ENCODE assay signal across 8 mouse cellular contexts in the genomic region with DNA sequence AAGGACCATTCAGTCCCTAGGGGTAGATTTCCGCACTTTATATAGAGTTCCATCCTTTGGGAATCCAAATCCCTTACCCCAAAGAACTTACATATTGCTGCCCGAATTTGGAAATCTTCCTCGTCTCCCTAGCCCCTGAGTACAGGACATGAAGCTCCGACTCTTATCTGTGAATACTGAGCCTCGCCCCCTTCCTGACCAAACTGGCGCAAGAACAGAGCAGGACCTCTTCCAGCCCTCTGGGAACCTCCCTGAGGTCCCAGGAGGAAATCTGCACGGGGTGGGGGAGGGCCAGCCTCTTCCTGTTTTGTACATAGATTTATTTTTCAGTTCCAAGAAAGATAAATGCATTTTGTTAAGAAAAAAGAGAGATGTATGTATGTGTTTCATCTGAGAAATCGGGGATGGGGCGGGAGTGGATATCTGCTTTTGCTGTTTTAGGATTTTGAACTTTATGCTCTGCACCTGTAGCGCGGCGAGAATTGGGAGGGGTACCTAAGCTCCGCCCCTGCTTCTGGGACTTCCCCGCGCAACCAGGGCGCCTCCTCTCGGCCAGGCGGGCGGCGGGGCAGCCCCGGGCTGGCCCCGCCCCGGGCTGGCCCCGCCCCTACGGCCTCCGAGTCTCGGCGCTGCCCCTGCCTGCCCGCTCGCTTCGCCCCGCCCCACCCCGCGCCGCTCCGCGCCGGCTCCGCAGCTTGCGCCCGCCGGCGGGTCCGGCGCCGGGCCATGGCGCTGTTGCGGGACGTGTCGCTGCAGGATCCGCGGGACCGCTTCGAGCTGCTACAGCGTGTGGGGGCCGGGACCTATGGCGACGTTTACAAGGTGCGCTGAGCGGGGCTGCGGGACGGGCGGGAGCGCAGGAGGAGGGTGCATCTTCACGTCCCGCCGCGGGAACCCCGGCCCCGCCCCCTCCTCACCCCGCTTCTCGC. TPM values are rescaled to one million over a fixed set of nuclear protein-coding genes. Genes with fewer than 3 reads are reported as not detected.
DNase-seq lines count a peak whose midpoint lies in the region; ATAC-seq and TF ChIP-seq lines count a peak whose summit lies in the region.

Gene Map4k2 (plus strand): TSS at position 612 of the 929 bp plus-strand sequence.

- no peak for TF ChIP-seq POLR2A in ES-Bruce4 (IDR thresholded peaks at IDR 0.05; ENCODE audit: insufficient read depth, low read length)
- peak; percentile 68; the same call in 1 of the 2 replicates for TF ChIP-seq POLR2A in lung, adult 2 months (IDR thresholded peaks at IDR 0.05; ENCODE audit: borderline replicate concordance, extremely low read depth, low read depth, low read length)
- no peak for TF ChIP-seq POLR2A in testis, adult 2 months (IDR thresholded peaks at IDR 0.05; ENCODE audit: control insufficient read depth, low read depth, low read length)

- H3K4me2 ChIP-seq in forebrain, embryonic 14.5 days (ENCODE audit: low read length), result peak within 1 kb of the TSS; percentile 85
- peak within 1 kb of the TSS; percentile 71 for H3K4me2 ChIP-seq in neural tube, embryonic 14.5 days (ENCODE audit: low read depth, low read length)

- 7% methylated on average over 60 of the region's 72 CpGs for WGBS in forebrain, embryonic 14.5 days
- 2% methylated on average over 70 of the region's 72 CpGs for WGBS in lung, adult 2 months
- 10% methylated on average over 60 of the region's 72 CpGs for WGBS in neural tube, embryonic 14.5 days

- peak; percentile 76 for ATAC-seq in forebrain, embryonic 14.5 days
- peak; percentile 66 for ATAC-seq in neural tube, embryonic 14.5 days (ENCODE audit: low read depth)

- 0 out of 2 replicates have a peak, but pooled peaks cover 13% of the 10 kb centered on the region for H3K36me3 ChIP-seq in ES-Bruce4 (ENCODE audit: control insufficient read depth, insufficient read depth, low read length, poor library complexity, severe bottlenecking)
- peaks cover 66% of the 10 kb centered on the region for H3K36me3 ChIP-seq in forebrain, embryonic 14.5 days (ENCODE audit: control insufficient read depth, insufficient read depth, low read length)
- H3K36me3 ChIP-seq in neural tube, embryonic 14.5 days (ENCODE audit: control insufficient read depth, insufficient read depth, low read length), result peaks cover 35% of the 10 kb centered on the region
- no peaks in the 10 kb centered on the region; the same call in none of the 2 replicates for H3K36me3 ChIP-seq in testis, adult 2 months (ENCODE audit: control insufficient read depth, insufficient read depth, low read length)

- peak within 1 kb of the TSS; percentile 49 for H3K9ac ChIP-seq in ES-Bruce4 (ENCODE audit: low read depth, poor library complexity, severe bottlenecking)
- peak within 1 kb of the TSS; percentile 67 for H3K9ac ChIP-seq in forebrain, embryonic 14.5 days (ENCODE audit: low read length)
- peak within 1 kb of the TSS; percentile 67 for H3K9ac ChIP-seq in neural tube, embryonic 14.5 days (replicated peaks; ENCODE audit: low read depth, low read length)

- no peak for TF ChIP-seq CTCF in ES-Bruce4 (IDR thresholded peaks at IDR 0.05; ENCODE audit: low read depth, low read length)
- no peak for TF ChIP-seq CTCF in lung, adult 2 months (IDR thresholded peaks at IDR 0.05; ENCODE audit: insufficient read depth, low read length)
- no peak for TF ChIP-seq CTCF in testis, adult 2 months (IDR thresholded peaks at IDR 0.05; ENCODE audit: control insufficient read depth, insufficient read depth, insufficient replicate concordance, low read depth, low read length)

- H3K4me3 ChIP-seq in ES-Bruce4 (ENCODE audit: low read depth, low read length), result peak within 1 kb of the TSS; percentile 91
- peak within 1 kb of the TSS; percentile 51 for H3K4me3 ChIP-seq in forebrain, embryonic 14.5 days (ENCODE audit: low read depth, low read length)
- H3K4me3 ChIP-seq in lung, adult 2 months (replicated peaks; ENCODE audit: extremely low read depth, low read depth, low read length), result peak within 1 kb of the TSS; percentile 95
- peak within 1 kb of the TSS; percentile 53 for H3K4me3 ChIP-seq in neural tube, embryonic 14.5 days (ENCODE audit: low read depth, low read length)
- peak within 1 kb of the TSS; percentile 77 for H3K4me3 ChIP-seq in testis, adult 2 months (ENCODE audit: control insufficient read depth, low read depth, low read length)

- intact Hi-C loops in heart, postnatal 25 days (cut with DNase I), result loop anchor here (2.0 kb wide), 1 partner anchor 22 kb away; the partner anchor contains the start of gene Sf1

- H3K4me1 ChIP-seq in ES-Bruce4 (ENCODE audit: control insufficient read depth, insufficient read depth, low read length), result peaks cover 5% of the 10 kb centered on the region
- peaks cover 17% of the 10 kb centered on the region for H3K4me1 ChIP-seq in forebrain, embryonic 14.5 days (ENCODE audit: control insufficient read depth, insufficient read depth, low read length)
- H3K4me1 ChIP-seq in lung, adult 2 months (ENCODE audit: control insufficient read depth, insufficient read depth, low read length), result peaks cover 25% of the 10 kb centered on the region
- peaks cover 18% of the 10 kb centered on the region for H3K4me1 ChIP-seq in neural tube, embryonic 14.5 days (ENCODE audit: control insufficient read depth, insufficient read depth, low read length)
- peaks cover 18% of the 10 kb centered on the region for H3K4me1 ChIP-seq in testis, adult 2 months (ENCODE audit: control insufficient read depth, insufficient read depth, low read length)

- peak; percentile 80 for DNase-seq in cerebellum, adult 11 months
- DNase-seq in forebrain, embryonic 14.5 days (ENCODE audit: low spot score), result peak; percentile 68
- DNase-seq in heart, postnatal 25 days (ENCODE audit: low spot score), result peak; percentile 73
- peak; percentile 70 to 77 for DNase-seq in layer of hippocampus, adult 18-20 months (ENCODE audit: low spot score in 2 of 2)
- DNase-seq in lung, adult 2 months, result peak; percentile 84

- no peaks in the 10 kb centered on the region for H3K9me3 ChIP-seq in ES-Bruce4 (replicated peaks; ENCODE audit: control insufficient read depth, insufficient read depth, low read length, poor library complexity, severe bottlenecking)
- no peaks in the 10 kb centered on the region for H3K9me3 ChIP-seq in forebrain, embryonic 14.5 days (replicated peaks; ENCODE audit: control insufficient read depth, low read length)
- H3K9me3 ChIP-seq in neural tube, embryonic 14.5 days (ENCODE audit: control insufficient read depth, low read length), result no peaks in the 10 kb centered on the region

- TF ChIP-seq EP300 in ES-Bruce4 (IDR thresholded peaks at IDR 0.05; ENCODE audit: insufficient read depth, low read depth, low read length), result no peak

- H3K27me3 ChIP-seq in ES-Bruce4 (ENCODE audit: control insufficient read depth, insufficient read depth, low read length, poor library complexity, severe bottlenecking), result no peaks in the 10 kb centered on the region
- no peaks in the 10 kb centered on the region for H3K27me3 ChIP-seq in forebrain, embryonic 14.5 days (replicated peaks; ENCODE audit: control insufficient read depth, insufficient read depth, low read length)
- H3K27me3 ChIP-seq in neural tube, embryonic 14.5 days (ENCODE audit: control insufficient read depth, insufficient read depth, low read length), result no peaks in the 10 kb centered on the region
- no peaks in the 10 kb centered on the region for H3K27me3 ChIP-seq in testis, adult 2 months (ENCODE audit: control insufficient read depth, insufficient read depth, low read length)

- 0 out of 2 replicates have a peak within 1 kb of the TSS, but pooled peaks have one; percentile 9 for H3K27ac ChIP-seq in ES-Bruce4 (ENCODE audit: insufficient read depth, low read length)
- 0 out of 2 replicates have a peak within 1 kb of the TSS, but pooled peaks have one; percentile 14 for H3K27ac ChIP-seq in forebrain, embryonic 14.5 days (ENCODE audit: low read depth, low read length)
- H3K27ac ChIP-seq in neural tube, embryonic 14.5 days (ENCODE audit: low read depth, low read length), result peak within 1 kb of the TSS; percentile 7; the same call in 1 of the 2 replicates
- peak within 1 kb of the TSS; percentile 48 for H3K27ac ChIP-seq in testis, adult 2 months (ENCODE audit: control insufficient read depth, insufficient read depth, low read depth, low read length)

RNA-seq across cellular contexts. Expression of gene Map4k2, which starts in this region (rescaled TPM):
- polyA plus RNA-seq in ES-Bruce4 (2011; ENCODE audit: insufficient read depth, insufficient read length, low read depth, missing spikeins), result 10.7 and 16.9 TPM in 2 replicates
- polyA plus RNA-seq in forebrain, embryonic 14.5 days (2014; fragmentation: Nextera tagmentation; extraction: Ambion mirVana), result 6.2 and 11.2 TPM in 2 replicates
- 10 to 100 TPM; 42.6 to 44.3 TPM for total RNA-seq in heart, postnatal 25 days (2021)
- total RNA-seq in layer of hippocampus, adult 18-20 months (2021), result 10 to 100 TPM; 82.2 to 89.6 TPM
- polyA plus RNA-seq in lung, adult 2 months (2012; rRNA removed), result 303 and 441 TPM in 2 replicates
- polyA plus RNA-seq in neural tube, embryonic 14.5 days (2014; fragmentation: Nextera tagmentation; extraction: Ambion mirVana), result 13.3 and 15.8 TPM in 2 replicates
- polyA plus RNA-seq in testis, adult 2 months (2012; rRNA removed), result 21.4 and 24.8 TPM in 2 replicates

Comparison
In these comparisons a context has a peak if more than half of its experiments do, and no peak if none do; other contexts are left out.
1. Peak in every context shown above with its lines: DNase-seq, ATAC-seq, H3K4me3 ChIP-seq and H3K27ac ChIP-seq.
2. RNA of gene Map4k2 (polyA plus RNA-seq): 303 to 441 TPM in lung, adult 2 months; 21.4 to 24.8 TPM in testis, adult 2 months, 13.3 to 15.8 TPM in neural tube, embryonic 14.5 days, 10.7 to 16.9 TPM in ES-Bruce4 and 6.2 to 11.2 TPM in forebrain, embryonic 14.5 days; every median in the first group is over 10 times any median in the second.